Mouse (Mus musculus) liver, embryonic 13.5 days (tissue): Measurements from ENCODE around the gene Tppp3. TPM values are rescaled to one million over a fixed set of nuclear protein-coding genes. Genes with fewer than 3 reads are reported as not detected.

Experiments used
- ATAC-seq: fragments of 200-750 bp; cut with Nextera tagmentation; 2 replicates; pipeline ENCODE4 v1.8.0; 2017; ENCODE audit warnings: low read depth, mild to moderate bottlenecking, moderate number of reproducible peaks, moderate library complexity
- DNase-seq: peaks from one replicate; pipeline ENCODE4 v3.0.0; 2022
- H3K27ac ChIP-seq: fragments of 300-500 bp; sonication (generic); 2 replicates; pipeline ENCODE4 v1.5.1; 2015; ENCODE audit warnings: moderate library complexity, mild to moderate bottlenecking, inconsistent platforms
- H3K27me3 ChIP-seq: fragments of 300-500 bp; sonication (generic); 2 replicates; pipeline ENCODE4 v1.6.1; 2015; ENCODE audit warnings: mild to moderate bottlenecking, inconsistent platforms
- H3K36me3 ChIP-seq: fragments of 300-500 bp; sonication (generic); 2 replicates; pipeline ENCODE4 v1.6.1; 2015; ENCODE audit warnings: mild to moderate bottlenecking, inconsistent platforms
- H3K4me1 ChIP-seq: fragments of 300-500 bp; sonication (generic); replicated peaks from 2 replicates; pipeline ENCODE4 v1.6.1; 2015; ENCODE audit warnings: inconsistent platforms
- H3K4me2 ChIP-seq: fragments of 300-500 bp; sonication (generic); 2 replicates; pipeline ENCODE4 v1.6.1; 2015; ENCODE audit warnings: inconsistent platforms, mild to moderate bottlenecking, moderate library complexity
- H3K4me3 ChIP-seq: fragments of 300-500 bp; sonication (generic); replicated peaks from 2 replicates; pipeline ENCODE4 v1.5.1; 2015; ENCODE audit warnings: mild to moderate bottlenecking, inconsistent platforms
- H3K9ac ChIP-seq: fragments of 300-500 bp; sonication (generic); 2 replicates; pipeline ENCODE4 v1.6.1; 2015; ENCODE audit warnings: mild to moderate bottlenecking, inconsistent platforms
- H3K9me3 ChIP-seq: fragments of 300-500 bp; sonication (generic); replicated peaks from 2 replicates; pipeline ENCODE4 v1.6.1; 2016; ENCODE audit warnings: inconsistent platforms
- WGBS: fragments of 180-500 bp; shearing (Covaris S2); methylation state at CpG from one replicate; pipeline ENCODE4 v1.1.7; 2015; ENCODE audit not compliant: insufficient replicate concordance; 5-methylcytosine and 5-hydroxymethylcytosine counted together
- polyA plus RNA-seq: library from polyadenylated mRNA; unstranded; fragments of >200 nt; fragmentation: Nextera tagmentation; extraction: Ambion mirVana; gene quantifications from 2 replicates; pipeline ENCODE4 v1.2.1, GENCODE M21; 2015

The Tppp3 gene
- polyA plus RNA-seq, 1 experiment from 2014 or later: 1.8 TPM

- H3K9me3 ChIP-seq: no peaks in the 10 kb centered on the region
- no peak overlapping the region for H3K9ac ChIP-seq
- WGBS: 71% methylated on average over 1 of the region's 2 CpGs
- peaks cover 12% of the 10 kb centered on the region for H3K4me1 ChIP-seq
- no peak overlapping the region for H3K4me3 ChIP-seq
- ATAC-seq: no peak
- no peak for DNase-seq
- H3K4me2 ChIP-seq: no peak overlapping the region
- H3K27ac ChIP-seq: no peak overlapping the region
- no peaks in the 10 kb centered on the region for H3K27me3 ChIP-seq
- no peaks in the 10 kb centered on the region for H3K36me3 ChIP-seq
Measured at GRCm38 (mm10) chr8:105508758-105509157, 37.4 kb upstream of the Tppp3 start.

DNA sequence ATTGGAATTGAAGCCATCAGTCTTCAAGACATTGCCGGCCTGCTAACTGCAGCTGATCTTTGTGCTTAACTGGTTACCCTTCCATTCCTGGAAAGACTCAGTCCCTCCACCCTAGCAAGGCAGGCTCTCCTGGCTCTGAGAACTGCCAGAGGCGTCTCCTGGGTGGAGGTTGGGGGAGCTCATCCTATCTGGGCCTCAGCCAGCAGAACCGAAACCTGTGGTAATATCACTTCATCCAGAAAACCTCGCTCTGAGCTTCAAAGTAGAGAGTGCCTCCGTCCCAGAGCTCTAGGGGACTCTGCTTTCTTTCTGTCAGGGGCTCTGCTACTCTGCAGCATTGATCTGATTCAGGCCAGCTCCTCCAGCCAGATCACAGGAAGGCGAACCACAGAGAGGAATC is 35.7 kb upstream of the Tppp3 start:
- Histone ChIP-seq H3K4me1 (peaks cover 12% of the 10 kb centered on the region), H3K4me3 (no peak overlapping the region), H3K27me3 (no peaks in the 10 kb centered on the region), H3K9ac (no peak overlapping the region), H3K4me2 (no peak overlapping the region), H3K36me3 (no peaks in the 10 kb centered on the region), H3K27ac (no peak overlapping the region), H3K9me3 (no peaks in the 10 kb centered on the region)
- DNase-seq (no peak), ATAC-seq (no peak)
- WGBS: 58% methylated on average over 6 of the region's 6 CpGs

DNA sequence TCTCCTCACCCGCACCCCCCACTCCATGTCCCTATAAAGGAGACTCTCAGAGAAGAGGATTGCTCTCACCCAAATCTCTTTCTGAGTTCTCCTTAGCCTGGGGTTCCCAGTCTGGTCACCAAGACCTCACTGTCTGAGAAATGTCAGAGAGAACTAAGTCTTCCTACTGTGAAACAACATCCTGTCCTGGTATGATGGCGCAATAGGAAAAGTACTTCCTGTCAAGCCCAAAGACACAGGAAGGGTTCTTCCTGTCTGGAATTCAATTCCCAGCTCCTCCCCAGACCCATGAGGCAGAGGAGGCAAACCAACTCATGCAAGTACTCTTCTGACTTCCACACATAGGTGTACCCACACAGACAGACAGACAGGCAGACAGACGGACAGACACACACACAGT is 33.3 kb upstream of the Tppp3 start:
- ATAC-seq (no peak), DNase-seq (no peak)
- Histone ChIP-seq H3K4me1 (peaks cover 4% of the 10 kb centered on the region), H3K9me3 (no peaks in the 10 kb centered on the region), H3K27me3 (no peaks in the 10 kb centered on the region), H3K4me3 (no peak overlapping the region), H3K4me2 (no peak overlapping the region), H3K27ac (no peak overlapping the region), H3K9ac (no peak overlapping the region), H3K36me3 (no peaks in the 10 kb centered on the region)
- WGBS: 59% methylated on average over 3 of the region's 3 CpGs

- peaks cover 28% of the 10 kb centered on the region for H3K4me1 ChIP-seq
- H3K27me3 ChIP-seq: peaks cover 13% of the 10 kb centered on the region; the same call in 1 of the 2 replicates
- H3K4me3 ChIP-seq: peak overlapping the region; percentile 38
- H3K36me3 ChIP-seq: no peaks in the 10 kb centered on the region
- H3K4me2 ChIP-seq: peak overlapping the region; percentile 49
- 27% methylated on average over 12 of the region's 12 CpGs for WGBS
- no peak for ATAC-seq
- no peak overlapping the region for H3K27ac ChIP-seq
- H3K9me3 ChIP-seq: no peaks in the 10 kb centered on the region
- H3K9ac ChIP-seq: peak overlapping the region; percentile 14; the same call in 1 of the 2 replicates
- no peak for DNase-seq
Measured at GRCm38 (mm10) chr8:105499787-105500186, 28.5 kb upstream of the Tppp3 start.

- ATAC-seq (peak; percentile 82), DNase-seq (peak; percentile 69)
- H3K27me3 ChIP-seq: peaks cover 13% of the 10 kb centered on the region; the same call in 1 of the 2 replicates
- no peaks in the 10 kb centered on the region for H3K36me3 ChIP-seq
- peak within 1 kb of the TSS; percentile 95 for H3K4me2 ChIP-seq
- peak within 1 kb of the TSS; percentile 78 for H3K9ac ChIP-seq
- peak within 1 kb of the TSS; percentile 76 for H3K4me3 ChIP-seq
- H3K9me3 ChIP-seq: no peaks in the 10 kb centered on the region
- H3K4me1 ChIP-seq: peaks cover 31% of the 10 kb centered on the region
- WGBS: 1% methylated on average over 60 of the region's 68 CpGs
- 0 out of 2 replicates have a peak within 1 kb of the TSS, but pooled peaks have one; percentile 23 for H3K27ac ChIP-seq
Measured at GRCm38 (mm10) chr8:105496439-105497180, 25.3 kb upstream of the Tppp3 start, which contains the start of gene Zdhhc1. Gene Zdhhc1 (minus strand): TSS chr8:105496902.

- H3K27me3 ChIP-seq: peaks cover 13% of the 10 kb centered on the region; the same call in 1 of the 2 replicates
- H3K9ac ChIP-seq: peak overlapping the region; percentile 78
- H3K4me2 ChIP-seq: peak overlapping the region; percentile 95
- ATAC-seq (no peak), DNase-seq (no peak)
- H3K9me3 ChIP-seq: no peaks in the 10 kb centered on the region
- peaks cover 41% of the 10 kb centered on the region for H3K4me1 ChIP-seq
- H3K27ac ChIP-seq: no peak overlapping the region
- no peaks in the 10 kb centered on the region for H3K36me3 ChIP-seq
- 61% methylated on average over 17 of the region's 17 CpGs for WGBS
- peak overlapping the region; percentile 76 for H3K4me3 ChIP-seq
Measured at GRCm38 (mm10) chr8:105495350-105496302, 24.3 kb upstream of the Tppp3 start.

GRCm38 (mm10) chr8:105494566-105494965 is 23.2 kb upstream of the Tppp3 start:
- Histone ChIP-seq H3K27me3 (peaks cover 13% of the 10 kb centered on the region; the same call in 1 of the 2 replicates), H3K9me3 (no peaks in the 10 kb centered on the region), H3K4me3 (no peak overlapping the region), H3K4me1 (peaks cover 40% of the 10 kb centered on the region), H3K9ac (no peak overlapping the region), H3K4me2 (no peak overlapping the region), H3K27ac (no peak overlapping the region), H3K36me3 (no peaks in the 10 kb centered on the region)
- no peak for ATAC-seq
- 78% methylated on average over 3 of the region's 3 CpGs for WGBS
- no peak for DNase-seq

GRCm38 (mm10) chr8:105493495-105493894 is 22.2 kb upstream of the Tppp3 start:
- Histone ChIP-seq H3K27me3 (peaks cover 13% of the 10 kb centered on the region; the same call in 1 of the 2 replicates), H3K4me3 (no peak overlapping the region), H3K27ac (no peak overlapping the region), H3K9me3 (no peaks in the 10 kb centered on the region), H3K4me1 (peaks cover 34% of the 10 kb centered on the region), H3K9ac (no peak overlapping the region), H3K36me3 (no peaks in the 10 kb centered on the region), H3K4me2 (no peak overlapping the region)
- WGBS: 61% methylated on average over 3 of the region's 3 CpGs
- ATAC-seq (no peak), DNase-seq (no peak)

DNA sequence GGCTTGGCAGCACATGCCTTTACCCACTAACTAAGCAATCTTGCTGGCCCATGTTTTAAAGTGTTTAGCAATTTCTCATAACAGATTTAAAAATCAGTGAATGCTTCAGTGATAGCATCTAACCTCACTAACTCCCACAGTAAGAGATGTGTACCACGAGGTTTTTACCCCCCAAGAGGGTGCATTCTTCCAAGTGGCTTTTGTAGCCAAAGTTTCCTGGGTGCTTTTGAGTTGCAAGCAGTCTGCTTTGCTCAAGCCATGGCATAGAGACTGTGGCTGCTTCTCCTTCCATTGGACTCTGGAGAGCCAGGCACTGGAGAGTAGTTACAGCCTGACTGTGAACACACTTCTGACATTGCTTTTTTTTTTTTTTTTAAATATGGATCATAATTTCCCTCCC is 18.0 kb upstream of the Tppp3 start:
- H3K27me3 ChIP-seq: no peaks in the 10 kb centered on the region
- H3K9me3 ChIP-seq: no peaks in the 10 kb centered on the region
- H3K4me2 ChIP-seq: no peak overlapping the region
- H3K4me1 ChIP-seq: peaks cover 14% of the 10 kb centered on the region
- no peak for ATAC-seq
- WGBS: 19% methylated on average over 1 of the region's 1 CpGs
- no peak overlapping the region for H3K4me3 ChIP-seq
- H3K9ac ChIP-seq: no peak overlapping the region
- DNase-seq: no peak
- no peak overlapping the region for H3K27ac ChIP-seq
- no peaks in the 10 kb centered on the region for H3K36me3 ChIP-seq

DNA sequence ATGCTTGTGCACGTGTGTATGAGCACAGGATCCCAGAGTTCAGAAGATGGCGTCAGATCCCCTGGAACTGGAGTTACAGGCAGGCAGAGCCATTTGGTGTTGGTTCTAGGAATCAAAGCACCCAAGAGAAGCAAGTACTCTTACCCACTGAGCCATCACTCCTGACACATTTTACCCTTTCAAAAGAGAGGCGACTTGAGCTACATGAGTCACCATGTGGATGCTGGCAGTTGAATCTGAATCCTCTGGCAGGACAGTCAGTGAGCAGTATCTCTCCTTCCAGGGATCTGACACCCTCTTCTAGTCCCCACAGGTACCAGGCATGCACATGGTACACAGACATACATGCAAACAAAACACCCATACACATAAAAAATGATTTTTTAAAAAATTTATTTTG is 16.8 kb upstream of the Tppp3 start:
- no peaks in the 10 kb centered on the region for H3K9me3 ChIP-seq
- no peak overlapping the region for H3K27ac ChIP-seq
- no peak overlapping the region for H3K4me3 ChIP-seq
- no peak for ATAC-seq
- H3K4me1 ChIP-seq: peaks cover 14% of the 10 kb centered on the region
- H3K9ac ChIP-seq: no peak overlapping the region
- H3K4me2 ChIP-seq: no peak overlapping the region
- H3K36me3 ChIP-seq: no peaks in the 10 kb centered on the region
- no peaks in the 10 kb centered on the region for H3K27me3 ChIP-seq
- 55% methylated on average over 3 of the region's 3 CpGs for WGBS
- DNase-seq: no peak

- no peak overlapping the region for H3K4me3 ChIP-seq
Measured at GRCm38 (mm10) chr8:105484392-105484791, 13.1 kb upstream of the Tppp3 start.

More at GRCm38 (mm10) chr8:105484392-105484791, 13.1 kb upstream of the Tppp3 start:
- Histone ChIP-seq H3K27ac (no peak overlapping the region), H3K4me1 (no peaks in the 10 kb centered on the region), H3K9ac (no peak overlapping the region), H3K4me2 (no peak overlapping the region), H3K27me3 (peaks cover 6% of the 10 kb centered on the region; the same call in 1 of the 2 replicates), H3K9me3 (no peaks in the 10 kb centered on the region), H3K36me3 (no peaks in the 10 kb centered on the region)
- DNase-seq (peak; percentile 25), ATAC-seq (no peak)
- WGBS: 58% methylated on average over 2 of the region's 2 CpGs
